Mouse (Mus musculus) retina, postnatal 7 days (tissue): ENCODE results near the gene Lrr1.

Source experiments
- DNase-seq: peaks from one replicate; pipeline ENCODE4 v3.0.0-alpha.2; 2012; ENCODE audit warnings: low read depth, low spot score

Lrr1 gene

DNA sequence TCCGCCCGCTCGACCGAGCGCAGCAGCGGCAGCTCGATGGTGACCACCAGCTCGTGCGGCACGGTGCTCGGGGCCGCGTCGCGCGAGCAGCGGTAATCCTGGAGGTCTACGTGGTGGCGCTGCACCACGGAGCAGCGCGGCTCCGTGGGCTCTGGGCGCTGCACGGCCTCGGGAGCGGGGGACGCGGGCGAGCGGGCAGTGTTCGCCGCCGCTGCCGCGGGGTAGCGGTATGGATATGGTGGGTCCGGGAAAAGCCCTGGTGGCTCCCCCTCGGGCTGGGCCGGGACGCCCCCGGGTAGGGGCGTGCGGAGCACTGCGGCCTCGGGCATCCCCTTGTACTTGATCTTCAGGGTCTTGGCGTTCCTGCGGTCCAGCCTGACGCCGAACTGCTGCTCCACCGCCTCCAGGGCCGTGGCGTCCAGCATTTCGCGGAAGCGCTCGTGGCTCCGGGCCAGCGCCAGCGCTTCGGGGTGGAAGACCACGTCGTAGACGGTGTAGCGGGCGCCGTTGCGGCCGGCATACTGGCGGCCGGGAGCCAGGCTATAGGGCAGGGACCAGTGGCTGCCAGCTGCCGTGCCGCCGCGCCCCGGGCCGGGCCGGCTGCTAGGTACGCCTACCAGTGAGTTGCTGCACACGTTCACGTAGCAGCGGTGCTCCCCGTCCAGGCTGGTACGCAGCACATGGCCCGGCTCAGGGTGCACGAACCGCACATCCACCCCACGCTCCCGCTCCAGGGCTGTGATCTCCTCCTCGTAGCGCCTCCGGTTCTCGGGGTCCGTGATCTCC is 29.0 kb downstream of the Lrr1 start:
- DNase-seq, result peak; percentile 16

DNA sequence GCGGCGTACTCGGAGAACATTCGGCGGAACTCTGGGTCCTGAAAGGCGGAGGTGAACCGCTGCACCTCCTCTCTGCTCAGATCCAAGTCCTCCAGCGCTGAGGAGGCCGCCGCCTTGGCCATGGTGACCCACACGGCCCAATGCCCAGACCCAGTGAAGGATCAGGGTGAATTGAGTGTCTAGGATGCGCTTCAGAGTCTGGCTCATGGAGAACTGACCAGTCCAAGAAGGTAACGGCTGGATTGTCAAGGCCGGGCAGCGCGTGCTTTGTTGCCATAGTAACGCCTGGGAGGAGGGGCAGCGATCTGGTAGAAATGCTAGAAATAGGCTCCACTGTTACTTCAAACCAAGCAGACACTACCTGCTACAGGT is 29.5 kb downstream of the Lrr1 start, which contains the start of gene Dnaaf2:
Gene Dnaaf2, minus strand, starts transcription at position 266 of the 372 bp plus-strand sequence.
- DNase-seq, result peak; percentile 57

DNA sequence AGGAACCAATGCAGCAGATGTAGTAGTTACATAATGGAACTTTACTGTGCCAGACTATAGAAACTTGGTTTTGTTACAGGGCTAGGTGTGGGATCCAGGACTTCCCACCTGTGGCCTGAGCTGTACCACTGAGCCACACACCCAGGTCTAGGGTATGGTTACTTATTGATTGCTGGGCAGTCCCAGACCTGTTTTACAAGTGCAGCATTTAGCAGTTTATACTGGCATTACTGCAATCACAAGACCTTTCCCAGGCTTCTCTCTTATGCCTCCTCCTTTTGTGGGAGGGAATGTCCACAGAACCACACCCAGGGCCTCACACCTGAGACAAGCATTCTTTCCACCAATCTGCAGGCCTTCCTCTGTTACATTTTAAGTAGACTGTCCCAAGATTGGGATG is 30.4 kb downstream of the Lrr1 start:
- DNase-seq, result no peak

DNA sequence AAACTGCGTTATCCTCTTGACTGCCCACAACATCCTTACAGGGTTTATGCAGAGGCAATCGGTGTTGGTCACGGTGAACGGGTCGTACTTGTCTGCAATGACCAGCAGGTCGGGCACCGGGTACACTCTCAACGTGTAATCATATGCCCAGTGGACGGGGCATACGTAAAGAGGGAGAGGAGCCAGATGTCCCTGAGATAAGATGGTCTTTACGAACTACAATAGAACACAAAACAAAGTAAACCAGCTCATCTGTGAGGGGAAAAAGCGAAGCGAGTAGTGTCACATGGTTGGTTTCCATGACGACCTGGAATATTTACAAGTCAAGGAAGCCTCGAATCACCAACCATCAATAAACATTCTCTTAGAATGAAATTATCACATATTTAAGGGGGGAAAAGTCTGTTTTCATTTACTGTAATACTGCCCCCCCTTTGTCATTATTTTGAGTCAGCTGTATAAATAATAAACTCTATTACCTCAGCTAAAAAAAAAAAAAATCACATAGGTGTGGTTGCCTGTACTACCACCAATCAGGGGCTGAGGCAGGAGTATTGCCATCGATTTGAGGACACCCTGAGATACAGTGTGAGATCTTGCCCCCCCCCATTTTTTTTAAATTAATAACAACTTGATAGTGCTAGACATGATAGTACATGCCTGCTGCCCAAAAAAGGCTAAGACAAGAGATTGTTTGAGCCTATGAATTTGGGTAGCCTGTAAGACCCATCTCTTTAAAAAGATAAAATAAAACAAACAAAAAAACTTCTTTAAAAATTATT is 35.6 kb downstream of the Lrr1 start, which contains the start of gene Gm49384:
Gene Gm49384, minus strand, starts transcription at position 216 of the 782 bp plus-strand sequence.
- DNase-seq, result no peak

DNA sequence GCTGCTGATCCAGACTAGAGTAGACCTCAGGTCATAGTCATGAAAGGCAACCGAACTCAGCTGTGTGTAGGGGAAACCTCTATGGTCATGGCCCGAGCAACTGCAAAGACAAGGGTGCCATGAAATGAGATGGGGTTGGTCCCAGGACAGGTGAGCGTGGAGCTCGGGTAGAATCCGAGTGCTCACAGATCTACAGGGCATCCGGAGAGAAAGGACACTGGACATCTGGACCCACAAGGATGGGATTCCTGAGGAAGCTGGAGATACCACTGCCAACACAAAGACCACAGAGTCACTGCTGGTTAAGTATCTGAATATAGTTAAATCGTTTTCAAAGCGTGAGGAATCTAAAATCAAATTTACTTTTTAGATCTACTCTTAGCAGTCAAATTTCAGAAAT is 38.8 kb downstream of the Lrr1 start:
- no peak for DNase-seq

DNA sequence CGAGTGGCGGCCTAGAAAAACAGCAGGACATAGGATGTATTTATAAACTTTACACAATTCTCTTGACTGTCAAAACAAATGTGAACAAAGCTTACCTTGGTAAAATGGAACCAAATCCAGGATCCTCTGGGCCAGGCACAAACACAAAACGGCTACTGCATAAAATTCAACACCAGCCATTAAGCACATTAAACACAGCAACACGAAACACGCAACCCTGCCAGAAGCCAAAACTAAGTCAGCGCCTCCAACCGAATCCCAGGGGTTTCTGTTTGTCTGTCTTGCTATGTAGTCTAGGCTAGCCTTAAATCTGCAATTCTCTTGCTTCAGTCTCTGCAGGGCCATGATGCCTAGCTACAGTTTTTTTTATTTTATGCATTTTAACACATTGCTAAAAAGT is 39.3 kb downstream of the Lrr1 start:
- DNase-seq, result no peak

DNA sequence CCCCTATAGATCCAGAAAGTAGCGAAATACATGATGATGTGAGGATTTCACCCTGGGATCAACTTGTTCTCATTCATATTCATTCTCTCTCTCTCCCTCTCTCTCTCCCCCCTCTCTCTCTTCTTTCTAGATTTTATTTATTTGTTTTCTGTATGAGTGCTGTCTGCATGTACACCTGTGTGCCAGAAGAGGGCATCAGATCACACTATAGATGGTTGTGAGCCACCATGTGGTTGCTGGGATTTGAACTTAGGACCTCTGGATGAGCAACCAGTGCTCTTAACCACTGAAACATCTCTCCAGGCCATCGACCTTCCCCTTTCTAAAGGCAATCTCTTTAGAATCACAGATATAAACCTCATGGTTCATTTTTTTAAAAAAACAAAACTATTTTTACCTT is 39.9 kb downstream of the Lrr1 start:
- DNase-seq, result no peak

DNA sequence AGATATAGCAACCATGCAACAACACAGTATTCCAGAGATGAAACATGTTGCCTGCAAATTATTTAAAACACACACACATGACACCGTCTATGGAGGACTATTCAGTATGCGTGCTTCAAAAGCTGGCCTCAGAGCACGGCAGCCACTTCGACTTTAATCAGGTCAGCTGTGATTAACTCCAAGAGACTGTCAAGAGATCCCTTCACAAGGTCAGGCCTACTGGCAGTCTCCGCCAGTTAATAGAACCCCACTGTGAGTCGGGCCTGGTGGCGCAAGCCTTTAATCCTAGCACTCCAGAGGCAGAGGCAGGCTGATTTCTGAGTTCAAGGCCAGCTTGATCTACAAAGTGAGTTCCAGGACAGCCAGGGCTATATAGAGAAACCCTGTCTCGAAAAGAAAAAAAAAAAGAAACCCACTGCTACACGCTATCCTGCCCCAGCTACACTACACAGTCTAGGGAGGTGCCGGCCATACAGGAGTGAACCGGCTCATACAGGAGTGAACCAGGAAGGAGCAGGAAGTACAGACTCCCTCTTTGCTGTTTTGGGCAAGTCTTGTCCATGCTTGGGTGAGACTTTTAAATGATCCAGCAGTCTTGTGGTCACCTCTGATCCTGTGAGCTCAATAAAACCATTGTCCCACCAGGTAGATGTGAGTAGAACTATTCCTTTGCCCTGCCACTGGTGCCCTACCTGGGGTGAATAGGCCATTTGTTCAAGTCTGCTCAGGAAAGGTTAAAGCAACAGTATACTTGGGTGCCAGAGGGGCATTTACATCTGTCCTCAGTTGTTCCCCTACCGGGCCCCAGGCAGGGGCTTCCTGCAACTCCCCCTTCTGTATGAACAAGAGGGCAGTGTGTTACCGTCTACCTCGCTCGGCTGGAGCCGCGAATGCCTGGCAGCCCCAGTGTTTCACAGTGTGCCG is 41.7 kb downstream of the Lrr1 start:
- no peak for DNase-seq

DNA sequence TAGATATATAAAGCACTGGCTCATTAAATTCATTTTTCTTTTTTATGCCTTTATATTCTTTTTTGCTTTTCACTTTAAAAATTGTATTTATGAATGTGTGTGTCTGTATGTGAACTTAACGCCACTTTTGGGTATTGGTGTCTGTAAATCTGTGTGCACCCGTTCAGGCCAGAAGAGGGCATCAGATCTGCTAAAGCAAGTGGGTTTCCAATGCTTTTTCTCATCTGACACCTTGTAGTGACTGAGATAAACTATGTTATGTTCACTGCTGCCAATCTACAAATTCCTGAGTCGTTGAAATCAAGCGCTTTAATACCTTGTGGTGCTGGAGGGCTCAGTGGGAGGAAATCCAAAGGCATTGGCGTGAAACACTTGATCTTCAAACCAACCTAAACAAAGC is 42.4 kb downstream of the Lrr1 start:
- no peak for DNase-seq

DNA sequence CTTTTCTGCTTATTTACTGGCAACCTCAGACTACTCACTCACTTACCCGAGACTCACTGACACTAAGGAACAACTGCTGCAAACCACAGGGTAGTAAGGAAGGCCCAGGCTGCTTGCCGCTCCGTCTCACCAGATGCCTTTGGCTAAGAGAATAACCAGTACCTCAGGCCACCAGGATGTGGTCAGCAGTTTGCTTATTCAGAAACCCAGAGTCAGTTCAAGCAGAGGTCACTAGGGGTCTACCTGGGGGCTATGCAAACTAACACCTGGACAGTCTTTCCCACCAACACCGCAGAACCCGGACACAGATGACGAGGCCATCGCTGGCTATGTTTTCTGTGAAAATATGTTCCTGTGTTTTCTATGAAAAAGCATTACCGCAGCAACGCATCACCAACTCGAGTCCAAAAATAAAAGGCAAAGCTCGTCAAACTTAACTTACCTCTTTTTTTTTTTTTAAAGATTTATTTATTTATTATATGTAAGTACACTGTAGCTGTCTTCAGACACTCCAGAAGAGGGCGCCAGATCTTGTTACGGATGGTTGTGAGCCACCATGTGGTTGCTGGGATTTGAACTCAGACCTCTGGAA is 44.7 kb downstream of the Lrr1 start:
- DNase-seq, result no peak

DNA sequence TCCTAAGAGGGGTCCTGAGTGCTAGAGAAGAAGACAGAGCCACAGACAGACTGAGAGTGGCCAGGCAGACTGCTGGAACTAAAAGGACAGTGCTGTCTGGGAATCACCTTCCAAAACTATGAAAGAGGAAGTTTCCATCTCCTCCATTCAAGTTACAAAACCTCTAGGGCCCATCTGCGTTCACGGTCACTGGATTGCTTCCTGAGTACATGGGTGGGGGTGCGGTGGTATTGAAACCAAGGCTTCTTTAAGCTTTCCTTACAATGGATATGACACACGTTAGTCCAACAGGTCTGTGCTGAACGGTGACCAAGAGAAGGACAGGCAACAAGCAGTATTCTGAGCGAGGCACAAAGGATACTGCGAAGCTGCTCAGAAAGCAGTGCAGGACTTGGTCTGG is 45.8 kb downstream of the Lrr1 start:
- DNase-seq, result no peak

DNA sequence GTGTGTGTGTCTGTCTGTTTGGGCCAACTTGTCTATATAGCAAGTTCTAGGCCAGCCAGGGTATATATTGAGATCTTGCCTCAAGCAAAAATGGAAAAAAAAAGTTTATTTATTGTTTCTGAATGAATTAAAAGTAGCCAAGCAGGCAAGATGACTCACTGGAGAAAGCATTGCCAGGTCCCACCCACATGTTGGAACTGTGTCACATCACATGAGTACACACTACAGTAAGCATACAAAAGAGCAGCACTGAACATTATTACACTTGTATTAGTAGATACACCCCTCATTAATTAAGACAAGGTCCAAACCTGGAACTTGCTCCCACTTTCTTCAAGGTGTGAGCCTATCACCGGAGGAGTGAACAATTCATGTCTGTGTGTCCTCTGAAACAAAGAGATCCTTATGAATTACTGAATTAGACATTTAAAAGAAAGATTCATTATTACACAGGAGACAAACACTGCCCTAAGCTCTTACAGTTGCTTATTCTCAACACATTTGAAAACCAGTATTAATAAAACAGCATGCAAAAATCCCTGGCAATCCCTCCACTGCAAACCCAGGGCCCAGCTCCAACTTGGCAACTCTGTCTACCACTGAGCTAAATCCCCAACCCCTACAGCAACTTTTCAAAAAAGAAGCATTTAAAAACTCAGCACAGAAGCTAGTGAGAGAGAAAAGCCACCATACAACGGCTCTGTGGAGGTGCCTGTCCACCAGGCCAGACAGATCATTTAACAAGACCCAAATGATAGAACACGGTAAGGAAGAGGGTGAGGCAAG is 46.6 kb downstream of the Lrr1 start:
- no peak for DNase-seq

DNA sequence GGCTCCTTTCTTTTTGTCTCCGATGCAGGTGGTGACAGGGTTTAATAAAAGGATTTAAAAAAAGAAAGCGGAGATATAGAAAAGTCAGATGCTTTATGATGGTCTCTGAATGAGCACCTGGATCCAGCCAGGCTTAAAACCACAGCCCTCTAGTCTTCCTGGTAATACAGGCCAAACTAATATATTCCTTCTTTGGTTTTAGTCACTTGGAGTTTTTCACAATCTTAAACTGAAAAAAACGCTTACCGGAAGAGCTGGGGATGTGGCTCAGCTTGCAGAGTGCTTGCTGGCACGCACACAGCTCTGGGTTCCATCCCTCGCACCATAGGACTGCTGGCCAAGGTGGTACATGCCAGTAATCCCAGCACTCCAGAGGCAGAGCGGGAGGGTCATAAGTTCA is 48.0 kb downstream of the Lrr1 start:
- no peak for DNase-seq

DNA sequence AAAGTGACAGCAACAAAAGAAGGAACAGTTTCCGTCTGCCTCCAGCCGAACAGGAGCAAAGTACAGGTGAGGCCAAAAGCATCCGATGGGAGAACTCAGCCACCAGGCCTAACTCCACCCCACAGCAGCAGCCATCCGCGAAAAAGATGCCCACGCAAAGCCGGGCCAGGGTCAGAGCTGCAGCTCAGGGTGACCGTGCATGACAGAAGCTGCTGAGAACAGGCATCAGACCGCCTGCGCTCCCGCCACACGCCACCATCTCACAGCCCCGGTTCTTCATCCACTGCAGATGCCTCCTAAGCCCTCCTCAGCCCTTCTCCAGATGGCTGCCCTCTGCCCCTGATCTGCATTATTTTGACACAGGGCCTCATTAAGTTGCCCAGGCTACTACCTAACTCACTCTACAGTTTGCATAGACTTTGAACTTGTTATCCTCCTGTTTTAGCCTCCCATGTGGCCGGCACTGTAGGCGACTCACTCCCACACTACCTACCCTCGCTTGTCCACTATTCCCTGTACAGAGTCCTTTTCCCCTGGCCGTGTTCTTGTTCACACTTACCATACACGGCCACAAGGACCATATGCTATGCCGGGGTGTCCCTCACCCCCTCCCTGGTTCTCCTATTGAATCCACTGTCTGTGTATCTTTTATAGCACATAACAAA is 52.1 kb downstream of the Lrr1 start:
- DNase-seq, result no peak

DNA sequence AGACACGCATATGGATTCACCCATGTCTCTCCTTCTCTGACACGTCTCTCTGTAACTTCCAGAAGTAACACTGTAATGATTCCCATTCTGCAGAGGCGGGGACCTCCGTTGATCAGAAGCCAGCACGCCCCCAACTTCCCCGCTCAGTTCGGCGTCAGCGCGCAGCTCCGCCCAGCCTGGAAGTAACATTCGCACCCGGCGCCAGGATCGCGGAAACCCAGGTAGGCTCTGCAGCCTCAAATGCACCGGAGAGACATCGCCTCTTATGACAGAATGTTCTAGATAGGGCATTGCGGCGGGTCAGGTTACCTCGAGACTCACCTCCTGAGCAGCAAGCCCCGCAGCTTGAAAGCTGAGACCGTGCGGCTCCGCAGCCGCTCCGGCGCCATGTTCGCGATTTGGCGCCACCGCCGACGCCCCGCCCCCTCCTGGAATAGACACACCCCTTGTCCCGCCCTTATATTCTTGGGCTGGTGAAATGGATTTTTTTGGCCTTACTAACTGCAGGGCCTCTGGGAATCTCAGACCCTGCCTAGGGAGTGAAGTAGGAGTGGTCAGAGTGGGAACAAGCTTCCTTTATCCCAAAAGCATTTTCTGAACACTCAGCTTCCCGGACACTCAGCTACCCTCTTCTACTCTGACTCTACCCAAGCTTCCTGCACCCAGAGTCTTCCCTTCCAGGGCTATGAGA is 59.3 kb downstream of the Lrr1 start, which contains the start of gene Pole2:
Gene Pole2, minus strand, starts transcription at position 420 of the 691 bp plus-strand sequence.
- peak; percentile 51 for DNase-seq
